Mouse (Mus musculus): ENCODE measurements at regions not wholly inside any gene's neighbourhood (a gene's known extent, or its start where the extent isn't known, plus 50 kb on each side); places are given as distances from the start of the nearest gene placed in this dataset.
A peak's percentile ranks its signal among the peaks of the same experiment; 100 is the strongest.

- DNase-seq: no peak
These were observed 95.5 kb downstream of the 1700017N19Rik start for GRCm38 (mm10) chr10:100685748-100686147.

GRCm38 (mm10) chr10:100695944-100696343 is 105.7 kb downstream of the 1700017N19Rik start:
- no peak for DNase-seq

GRCm38 (mm10) chr10:100699206-100699605 is 108.9 kb downstream of the 1700017N19Rik start:
- no peak for DNase-seq

- DNase-seq: no peak
These were observed 110.3 kb downstream of the 1700017N19Rik start for GRCm38 (mm10) chr10:100700281-100701205.

- DNase-seq: no peak
These were observed 111.7 kb downstream of the 1700017N19Rik start for GRCm38 (mm10) chr10:100701938-100702337.

- peak; percentile 55 for DNase-seq
These were observed 125.9 kb downstream of the 1700017N19Rik start for GRCm38 (mm10) chr10:100716084-100716667.

- DNase-seq: no peak
These were observed 128.3 kb downstream of the 1700017N19Rik start for GRCm38 (mm10) chr10:100718574-100718973.

GRCm38 (mm10) chr10:100741269-100741668 is 151.0 kb downstream of the 1700017N19Rik start:
- no peak for DNase-seq

GRCm38 (mm10) chr10:100742065-100742464 is 151.8 kb downstream of the 1700017N19Rik start:
- DNase-seq: no peak

GRCm38 (mm10) chr10:100746151-100746550 is 155.9 kb downstream of the 1700017N19Rik start:
- DNase-seq: no peak

GRCm38 (mm10) chr10:100754957-100755356 is 164.7 kb downstream of the 1700017N19Rik start:
- DNase-seq: no peak

- no peak for DNase-seq
These were observed 184.0 kb downstream of the 1700017N19Rik start for GRCm38 (mm10) chr10:100774252-100774651.

GRCm38 (mm10) chr10:100792166-100792565 is 201.9 kb downstream of the 1700017N19Rik start:
- DNase-seq: no peak

- no peak for DNase-seq
These were observed 202.3 kb downstream of the 1700017N19Rik start for GRCm38 (mm10) chr10:100792569-100792968.

- no peak for DNase-seq
These were observed 205.1 kb downstream of the 1700017N19Rik start for GRCm38 (mm10) chr10:100795215-100795972.

- DNase-seq: no peak
These were observed 221.4 kb downstream of the 1700017N19Rik start for GRCm38 (mm10) chr10:100811639-100812038.

GRCm38 (mm10) chr10:100834794-100835193 is 244.5 kb downstream of the 1700017N19Rik start:
- no peak for DNase-seq

GRCm38 (mm10) chr10:100853213-100853612 is 262.9 kb downstream of the 1700017N19Rik start:
- no peak for DNase-seq

- no peak for DNase-seq
These were observed 266.2 kb downstream of the 1700017N19Rik start for GRCm38 (mm10) chr10:100856509-100856908.

- no peak for DNase-seq
These were observed 275.4 kb downstream of the 1700017N19Rik start for GRCm38 (mm10) chr10:100865501-100866181.

GRCm38 (mm10) chr10:100868360-100868916 is 278.2 kb downstream of the 1700017N19Rik start:
- DNase-seq: no peak

- DNase-seq: no peak
These were observed 292.3 kb downstream of the 1700017N19Rik start for GRCm38 (mm10) chr10:100882584-100882983.

Measured in heart, adult 11 months (tissue).